10 mouse cellular contexts compared by ENCODE assay signal in genomic region chr2:72369140-72369600, GRCm38 (mm10).
DNase-seq lines count a peak whose midpoint lies in the region; ATAC-seq lines count a peak whose summit lies in the region.
"Had no signal": no experiment of that assay in that cellular context is flagged by ENCODE, and none has a peak within 500 bp of the region (broad histone marks: within the 10 kb centered on the region; RNA-seq: fewer than 3 reads in every experiment).

No protein-coding gene starts in this region.

- H3K27ac ChIP-seq in embryonic facial prominence, embryonic 13.5 days, result peak overlapping the region; percentile 28
- no peak overlapping the region; the same call in 1 of the 2 replicates for H3K27ac ChIP-seq in embryonic facial prominence, embryonic 10.5 days (replicated peaks)

- peaks cover 4% of the 10 kb centered on the region; the same call in 1 of the 2 replicates for H3K4me1 ChIP-seq in embryonic facial prominence, embryonic 13.5 days
- peaks cover 13% of the 10 kb centered on the region for H3K4me1 ChIP-seq in embryonic facial prominence, embryonic 10.5 days

- no peaks in the 10 kb centered on the region for H3K27me3 ChIP-seq in embryonic facial prominence, embryonic 13.5 days
- no peaks in the 10 kb centered on the region for H3K27me3 ChIP-seq in embryonic facial prominence, embryonic 10.5 days (replicated peaks; ENCODE audit: low read depth, poor library complexity, severe bottlenecking)

- H3K36me3 ChIP-seq in embryonic facial prominence, embryonic 13.5 days, result peaks cover 9% of the 10 kb centered on the region; the same call in 1 of the 2 replicates
- H3K36me3 ChIP-seq in embryonic facial prominence, embryonic 10.5 days (replicated peaks), result 0 out of 2 replicates have a peak, but pooled peaks cover 4% of the 10 kb centered on the region

- ATAC-seq in embryonic facial prominence, embryonic 13.5 days (ENCODE audit: insufficient number of reproducible peaks, insufficient read depth, low FRiP score, low TSS enrichment, low read depth), result no peak

- 72% methylated on average over 6 of the region's 6 CpGs for WGBS in embryonic facial prominence, embryonic 13.5 days
- WGBS in embryonic facial prominence, embryonic 10.5 days, result 87% methylated on average over 6 of the region's 6 CpGs

- DNase-seq in embryonic facial prominence, embryonic 10.5 days (ENCODE audit: low spot score), result no peak
- DNase-seq in 416B (ENCODE audit: low read depth), result peak; percentile 81
- peak; percentile 19 for DNase-seq in heart, postnatal 4 days
- DNase-seq in lung, postnatal 10 days, result peak; percentile 30
- DNase-seq in spleen, adult 12 weeks (ENCODE audit: low spot score), result no peak
- no peak for DNase-seq in embryo, embryonic 9.5 days (ENCODE audit: extremely low spot score)
- no peak for DNase-seq in left cerebral cortex, adult 9 months (ENCODE audit: low spot score in 2 of 2)
- DNase-seq: gastrocnemius, postnatal 25 days; right cerebral cortex, adult 18-20 months had no signal

- H3K9me3 ChIP-seq in embryonic facial prominence, embryonic 13.5 days, result no peaks in the 10 kb centered on the region
- no peaks in the 10 kb centered on the region for H3K9me3 ChIP-seq in embryonic facial prominence, embryonic 10.5 days

- H3K9ac ChIP-seq in embryonic facial prominence, embryonic 13.5 days, result no peak overlapping the region

- no peak overlapping the region for H3K4me2 ChIP-seq in embryonic facial prominence, embryonic 13.5 days

- no peak overlapping the region for H3K4me3 ChIP-seq in embryonic facial prominence, embryonic 13.5 days
- no peak overlapping the region for H3K4me3 ChIP-seq in embryonic facial prominence, embryonic 10.5 days

Comparison
In these comparisons a context has a peak if more than half of its experiments do, and no peak if none do; other contexts are left out.
1. DNase-seq: peak in 416B (single experiment), heart, postnatal 4 days (single experiment) and lung, postnatal 10 days (single experiment); none in embryonic facial prominence, embryonic 10.5 days (single experiment), spleen, adult 12 weeks (single experiment), embryo, embryonic 9.5 days (single experiment) and left cerebral cortex, adult 9 months (0 of 2).